Mouse (Mus musculus) heart, adult 8-10 months (tissue): Measurements from ENCODE around the gene Nsun2. TPM values are rescaled to one million over a fixed set of nuclear protein-coding genes. Genes with fewer than 3 reads are reported as not detected.
"Not testable (repeated sequence)": the region's sequence is repeated elsewhere in the genome, so short reads cannot be mapped to it uniquely, and the experiment has no call there.

Source experiments
- DNase-seq: peaks from one replicate; pipeline ENCODE4 v3.0.0; 2022; ENCODE audit warnings: low spot score
- total RNA-seq, 4 experiments: library from RNA; stranded (reverse); gene quantifications; 2 replicates each; pipeline ENCODE4 v1.2.4; 2022

Nsun2 gene
- total RNA-seq, 4 experiments from 2014 or later = 43.6 to 51.5 (median 47.4) TPM

GRCm38 (mm10) chr13:69592226-69592625 lies 58.7 kb downstream of the Nsun2 start:
- DNase-seq = no peak

DNA sequence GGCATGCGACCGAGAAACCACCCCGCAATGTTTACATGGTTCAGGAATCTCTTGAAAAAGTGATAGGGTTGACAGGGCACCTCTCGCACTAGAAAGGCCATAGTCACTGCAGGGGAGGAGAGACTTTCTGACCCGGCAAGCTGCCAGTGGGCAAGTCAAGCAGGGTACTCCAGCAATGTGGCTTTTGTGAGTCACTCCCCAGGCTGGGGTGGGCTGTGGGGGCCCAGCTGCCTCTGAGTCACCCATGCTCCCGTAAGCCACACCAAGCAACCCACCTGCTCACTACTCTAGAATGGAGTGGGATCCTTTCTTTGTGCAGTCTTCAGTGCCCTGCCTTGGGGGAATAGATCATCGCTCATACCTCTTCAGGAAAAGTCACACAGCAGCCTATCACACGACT lies 59.9 kb downstream of the Nsun2 start:
- DNase-seq = no peak

DNA sequence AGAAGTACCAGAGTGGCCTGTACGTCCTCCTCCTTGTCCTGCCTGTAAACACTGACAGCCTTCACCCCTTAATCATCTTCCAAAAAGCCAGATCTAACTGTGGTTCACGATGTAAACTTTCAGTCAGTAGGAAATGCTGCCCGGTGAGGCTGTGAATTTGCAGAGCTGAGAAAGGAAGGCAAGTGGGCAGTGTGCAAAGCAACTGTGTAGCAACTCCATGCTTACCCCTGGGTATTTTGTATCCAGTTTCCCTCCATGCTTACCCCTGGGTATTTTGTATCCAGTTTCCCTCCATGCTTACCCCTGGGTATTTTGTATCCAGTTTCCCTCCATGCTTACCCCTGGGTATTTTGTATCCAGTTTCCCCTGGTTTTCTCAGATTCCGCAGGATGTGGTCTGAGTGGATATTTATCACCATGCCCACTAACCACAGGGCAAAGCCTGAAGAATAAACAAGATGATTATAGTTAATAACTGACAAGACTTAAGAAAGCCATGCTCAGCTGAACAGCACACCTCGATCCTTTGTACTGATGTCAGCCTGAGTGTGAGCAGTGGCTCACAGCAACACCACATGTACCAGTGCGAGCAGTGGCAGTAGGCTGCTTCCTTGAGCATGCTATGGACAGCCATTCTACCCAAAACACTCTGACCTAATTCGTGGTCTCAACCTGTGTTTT lies 61.2 kb downstream of the Nsun2 start:
- DNase-seq = no peak

DNA sequence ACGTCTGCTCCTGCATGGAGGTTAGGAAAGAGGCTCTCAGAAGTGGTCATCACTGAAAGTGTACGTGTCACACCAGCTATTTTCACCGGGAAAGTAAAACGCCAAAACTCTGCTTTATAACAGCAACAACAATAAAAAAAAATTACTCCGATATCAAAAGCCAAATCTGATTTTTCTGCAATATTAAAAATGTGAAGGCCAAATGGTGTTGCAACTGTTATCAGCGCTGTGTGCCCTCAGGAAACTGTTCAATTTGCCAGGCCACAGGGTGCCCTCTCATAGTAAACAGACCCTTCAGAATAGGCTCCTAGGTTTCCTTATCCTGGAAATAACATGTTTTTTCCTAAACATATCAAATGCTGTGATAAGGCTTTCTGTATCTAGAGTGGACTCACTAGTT lies 62.4 kb downstream of the Nsun2 start:
- no peak for DNase-seq

DNA sequence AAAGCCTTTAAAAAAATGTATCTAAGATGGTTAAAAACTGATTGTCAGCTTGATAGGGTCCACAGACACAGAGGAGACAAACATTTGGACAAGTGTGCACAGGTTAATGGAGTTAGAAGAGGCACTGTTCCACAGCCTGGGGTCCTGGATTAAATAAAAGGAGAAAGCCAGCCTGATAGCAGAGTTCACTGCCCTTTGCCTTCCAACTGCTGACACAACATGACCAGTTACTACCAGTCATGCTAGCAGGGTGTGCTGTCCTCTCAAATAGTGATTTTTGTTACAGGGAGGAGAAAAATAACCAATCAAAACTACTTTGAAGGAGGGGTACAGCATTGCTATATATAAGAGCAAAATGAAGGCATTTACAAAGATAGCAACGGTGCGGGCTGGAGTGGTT lies 63.0 kb downstream of the Nsun2 start:
- DNase-seq = no peak

DNA sequence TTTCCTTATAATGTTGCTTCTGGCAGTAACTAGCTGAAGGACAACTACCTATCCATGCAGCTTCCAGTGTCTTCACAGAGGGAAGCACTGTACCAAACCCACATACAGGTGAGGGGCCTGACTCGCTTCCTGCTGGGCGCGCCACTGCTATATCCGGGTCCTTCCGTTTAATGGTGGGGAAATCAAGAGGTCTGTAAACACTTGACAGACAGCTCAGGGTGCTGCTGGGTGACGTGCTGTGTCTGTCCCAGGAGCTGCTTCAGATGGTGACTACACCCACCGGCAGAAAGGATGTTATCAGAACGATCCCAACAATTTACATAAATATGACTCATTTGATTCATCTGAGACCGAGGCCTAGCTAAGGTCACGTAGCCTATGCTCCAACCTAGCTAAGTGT lies 65.3 kb downstream of the Nsun2 start:
- no peak for DNase-seq

DNA sequence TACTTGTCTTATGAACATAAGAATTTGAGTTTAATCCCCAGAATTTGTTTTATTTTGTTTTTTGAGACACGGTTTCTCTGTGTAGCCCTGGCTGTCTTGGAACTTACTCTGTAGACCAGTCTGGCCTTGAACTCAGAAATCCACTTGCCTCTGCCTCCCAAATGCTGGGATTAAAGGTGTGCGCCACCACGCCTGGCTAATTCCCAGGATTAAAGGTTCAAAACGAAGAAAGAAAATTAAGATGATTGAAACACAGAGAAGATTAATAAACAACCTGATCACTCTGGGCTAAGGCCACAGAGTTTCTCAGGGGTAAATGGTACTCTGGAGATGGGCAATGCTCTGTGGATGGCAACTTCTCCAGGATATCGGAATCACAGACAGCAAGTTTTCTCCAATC lies 67.3 kb downstream of the Nsun2 start:
- DNase-seq = not testable (repeated sequence)

DNA sequence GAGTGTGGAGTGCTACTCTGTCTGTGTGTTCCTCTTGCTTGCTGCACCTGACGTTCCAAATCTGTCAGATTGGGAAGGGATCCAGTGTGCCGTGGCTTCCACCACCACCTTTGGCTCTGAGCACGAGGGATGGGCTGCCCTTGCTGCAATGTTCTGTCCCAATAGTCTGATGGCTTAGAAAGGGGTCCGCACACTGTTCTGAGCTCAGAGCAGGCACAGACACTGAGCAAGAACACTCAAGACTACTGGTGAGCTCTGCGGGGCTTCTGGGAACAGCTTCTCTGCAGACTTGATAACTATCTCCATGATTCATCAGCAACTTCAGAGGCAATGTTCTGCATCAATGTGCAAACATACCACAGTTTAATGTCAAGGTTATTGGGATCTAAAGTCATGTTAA lies 67.8 kb downstream of the Nsun2 start:
- DNase-seq = no peak

DNA sequence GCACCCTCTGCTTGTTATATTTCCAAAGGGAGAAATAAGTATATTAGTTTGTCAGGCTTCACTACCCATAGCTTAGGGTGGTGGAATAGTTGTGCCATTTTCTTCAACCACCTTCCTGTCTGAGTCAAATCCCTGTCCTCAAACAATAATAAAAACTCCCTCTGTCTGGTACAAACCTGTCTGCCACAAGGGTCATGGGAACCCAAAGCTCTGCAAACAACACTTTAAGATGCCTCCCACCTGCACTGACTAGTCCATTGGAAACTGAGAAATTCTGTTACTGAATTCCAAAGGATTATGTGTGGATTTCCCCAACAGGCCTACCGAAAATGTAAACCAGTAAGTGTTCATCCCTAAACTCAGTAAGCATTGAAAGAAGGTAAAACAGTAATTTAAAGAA lies 71.1 kb downstream of the Nsun2 start:
- no peak for DNase-seq

DNA sequence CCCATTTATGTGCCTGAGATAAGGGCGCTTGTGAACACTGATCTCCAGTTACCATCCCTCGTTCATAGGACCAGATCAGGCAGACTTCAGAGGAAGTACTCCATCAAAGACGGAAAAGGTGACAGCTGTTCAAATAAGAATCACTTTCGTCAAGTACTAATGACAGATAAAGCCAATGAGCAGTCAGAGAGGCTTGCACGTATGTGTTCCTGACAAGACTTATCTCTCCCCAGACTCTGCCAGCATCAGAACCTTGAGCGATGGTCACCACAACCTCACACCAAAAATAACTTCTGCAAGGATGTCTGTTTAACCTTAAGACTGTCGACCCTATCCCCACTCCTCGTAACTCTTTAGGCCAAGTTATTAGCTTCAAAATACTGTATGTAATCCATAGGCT lies 75.2 kb downstream of the Nsun2 start:
- DNase-seq = no peak

DNA sequence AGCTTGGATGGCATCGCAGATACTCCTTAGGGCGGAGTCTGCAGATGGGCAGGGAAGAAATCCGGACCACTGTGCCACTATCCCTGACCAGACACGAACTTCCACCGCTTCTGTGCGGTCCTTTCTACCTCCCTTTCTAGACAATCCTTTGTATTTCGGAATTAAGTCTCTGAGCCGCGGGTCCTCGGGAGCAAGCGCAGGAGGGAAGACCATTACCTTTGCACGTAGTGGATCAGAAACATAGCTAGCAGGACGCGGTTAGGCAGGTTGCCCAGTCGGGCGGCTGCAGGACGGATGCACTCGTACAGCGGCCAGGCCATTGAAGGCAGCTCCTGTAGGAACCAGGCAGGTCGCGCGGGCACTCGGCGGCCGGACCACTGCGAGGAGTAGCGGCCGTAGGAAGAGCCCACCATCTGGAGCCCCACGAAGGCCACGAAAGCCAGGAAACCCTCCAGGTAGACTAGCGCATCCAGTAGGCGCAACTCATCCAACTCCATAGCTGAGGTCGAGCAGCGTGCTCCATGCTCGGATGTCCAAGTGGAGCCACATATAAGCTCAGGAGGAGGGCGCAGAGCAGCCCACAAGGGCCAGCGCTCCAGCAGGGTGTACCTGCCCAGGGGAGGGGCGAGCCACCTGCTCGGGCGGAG lies 77.3 kb downstream of the Nsun2 start:
- DNase-seq = peak; percentile 20

- DNase-seq = peak; percentile 100
Observed at GRCm38 (mm10) chr13:69611398-69612174, 78.0 kb downstream of the Nsun2 start, which contains the start of gene Srd5a1. Srd5a1 (minus strand) TSS chr13:69611442.

GRCm38 (mm10) chr13:69612175-69612544 lies 78.6 kb downstream of the Nsun2 start:
- DNase-seq = no peak

DNA sequence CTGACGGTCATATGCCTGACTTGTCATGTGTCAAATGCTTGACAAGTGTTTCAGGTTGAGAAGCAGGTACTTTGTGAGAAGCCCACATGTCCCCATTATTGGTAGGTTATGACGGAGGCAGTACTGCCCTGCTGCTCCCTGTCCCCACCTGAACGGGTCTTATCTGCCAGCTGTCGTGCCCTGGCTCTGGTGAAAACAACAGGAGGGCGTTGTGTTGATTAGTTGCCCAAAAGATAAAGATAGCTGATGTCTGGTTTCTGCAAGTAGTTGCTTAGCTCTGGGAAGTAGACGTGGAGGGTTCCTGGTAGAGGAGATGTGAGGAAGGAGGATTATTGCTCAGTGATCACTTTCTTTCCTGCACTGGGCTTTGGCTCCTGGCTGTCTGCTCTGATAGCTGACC lies 83.2 kb downstream of the Nsun2 start:
- no peak for DNase-seq

- DNase-seq = no peak
Observed at GRCm38 (mm10) chr13:69623843-69624242, 90.3 kb downstream of the Nsun2 start.

- DNase-seq = no peak
Observed at GRCm38 (mm10) chr13:69624510-69624909, 91.0 kb downstream of the Nsun2 start.

DNA sequence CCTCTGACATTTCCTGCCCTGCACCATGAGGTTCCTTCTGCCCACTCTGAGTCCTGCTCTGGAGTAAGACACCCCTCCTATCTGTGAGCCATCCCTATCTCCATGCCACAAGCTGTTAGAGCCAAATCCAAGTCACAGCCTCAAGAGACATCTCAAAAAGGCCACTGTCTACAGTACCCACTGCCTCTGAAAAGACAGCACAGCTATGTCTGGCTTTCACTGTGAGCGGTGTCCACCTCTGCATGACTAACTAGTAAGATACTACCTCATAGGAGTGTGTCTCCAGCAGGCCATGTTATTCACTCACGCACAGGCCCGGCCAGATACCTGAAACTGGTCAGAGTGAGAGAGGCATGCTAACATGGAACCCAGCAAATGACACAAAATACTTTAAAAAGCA lies 94.4 kb downstream of the Nsun2 start:
- DNase-seq = no peak

GRCm38 (mm10) chr13:69630576-69630975 lies 97.0 kb downstream of the Nsun2 start:
- no peak for DNase-seq

DNA sequence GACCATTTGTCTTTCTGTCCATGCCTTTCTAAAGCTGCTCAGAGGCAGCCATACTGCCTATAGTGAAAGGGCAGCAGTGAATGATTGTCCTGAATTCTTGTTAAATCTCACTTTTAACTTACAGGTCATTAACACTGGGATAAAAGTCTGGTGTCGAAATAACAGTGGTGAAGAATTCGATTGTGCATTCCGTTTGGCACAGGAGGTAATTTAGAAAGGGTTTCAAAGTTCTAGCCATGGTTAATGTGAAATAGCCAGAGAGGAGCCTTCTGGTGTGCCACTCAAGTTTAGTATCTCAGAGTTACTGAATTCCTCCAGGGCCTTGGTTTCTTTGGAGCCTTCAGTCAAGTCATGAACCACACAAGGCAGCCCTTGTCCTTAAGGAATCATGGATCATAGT lies 97.6 kb downstream of the Nsun2 start:
- DNase-seq = no peak

- DNase-seq = no peak
Observed at GRCm38 (mm10) chr13:69631659-69632058, 98.1 kb downstream of the Nsun2 start.

DNA sequence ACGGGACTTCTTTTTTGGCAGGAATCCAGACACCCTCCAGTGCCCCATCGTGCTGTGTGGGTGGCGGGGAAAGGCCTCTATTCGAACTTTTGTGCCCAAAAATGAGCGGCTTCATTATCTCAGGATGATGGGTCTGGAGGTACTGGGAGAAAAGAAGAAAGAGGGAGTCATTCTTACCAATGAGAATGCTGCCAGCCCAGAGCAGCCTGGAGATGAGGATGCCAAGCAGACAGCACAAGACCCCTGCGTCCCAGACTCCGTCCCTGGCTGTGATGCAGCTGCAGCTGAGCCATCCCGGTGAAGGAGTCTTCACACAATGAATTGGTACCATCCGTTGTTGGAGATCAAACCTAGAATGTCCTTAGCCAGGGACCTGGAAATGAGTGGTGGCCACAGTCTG lies 100.0 kb downstream of the Nsun2 start:
- no peak for DNase-seq

DNA sequence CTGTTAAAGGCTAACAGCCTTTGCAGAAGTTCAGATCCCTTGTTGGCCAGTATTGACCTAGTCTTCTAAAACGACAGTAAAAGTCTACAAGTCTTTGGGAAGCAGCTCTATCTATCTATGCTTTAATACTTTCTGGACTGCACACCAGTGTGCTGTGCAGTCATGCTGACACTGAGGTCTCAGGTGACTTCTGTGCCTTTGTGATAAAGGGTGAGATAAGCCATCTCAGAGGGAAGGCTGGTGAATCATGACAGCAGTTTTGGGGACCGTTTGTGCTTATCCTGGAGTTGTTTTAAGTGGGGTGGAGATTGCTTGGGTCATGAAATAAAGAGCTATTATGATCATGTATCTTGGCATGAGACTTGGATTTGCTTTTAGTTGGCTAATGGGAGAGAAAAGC lies 100.4 kb downstream of the Nsun2 start:
- DNase-seq = no peak

DNA sequence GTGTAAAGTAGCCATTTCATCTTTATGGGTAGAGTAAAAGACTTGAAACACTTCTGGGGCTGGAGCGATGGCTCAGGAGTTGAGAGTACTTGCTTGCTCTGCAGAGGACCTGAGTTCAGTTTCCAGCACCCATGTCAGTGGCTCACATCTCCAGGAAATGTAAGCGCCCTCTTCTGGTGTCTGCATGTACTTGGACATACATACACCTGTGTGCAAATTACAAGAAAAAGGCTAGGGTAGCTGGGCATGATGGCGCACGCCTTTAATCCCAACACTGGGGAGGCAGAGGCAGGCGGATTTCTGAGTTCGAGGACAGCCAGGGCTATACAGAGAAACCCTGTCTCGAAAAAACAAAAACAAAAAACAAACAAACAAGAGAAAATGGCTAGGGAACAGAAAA lies 102.3 kb downstream of the Nsun2 start:
- not testable (repeated sequence) for DNase-seq
